Mouse (Mus musculus): Measurements from ENCODE around the gene Gjb1. TPM values are rescaled to one million over a fixed set of nuclear protein-coding genes. Genes with fewer than 3 reads are reported as not detected.
A peak's percentile ranks its signal among the peaks of the same experiment; 100 is the strongest.

Gjb1 gene
- polyA plus RNA-seq, 1 experiment = 4.7 TPM

GRCm38 (mm10) chrX:101420700-101421095, 44.5 kb downstream of the Gjb1 start, which contains the start of gene Zmym3:
TSS of gene Zmym3 (minus strand) at chrX:101420849.
- TF ChIP-seq POLR2A (IDR thresholded peaks at IDR 0.05; ENCODE audit: borderline replicate concordance, control insufficient read depth, low read depth, low read length) (no peak), CTCF (IDR thresholded peaks at IDR 0.05; ENCODE audit: control insufficient read depth, insufficient read depth, low read length) (no peak)
- H3K27ac ChIP-seq (ENCODE audit: control insufficient read depth, insufficient read depth, low read depth, low read length, poor library complexity) = no peak within 1 kb of the TSS
- 36% methylated on average over 4 of the region's 4 CpGs for WGBS
- H3K4me1 ChIP-seq (ENCODE audit: control insufficient read depth, insufficient read depth, low read length) = no peaks in the 10 kb centered on the region
- peak within 1 kb of the TSS; percentile 81 for H3K4me3 ChIP-seq (replicated peaks; ENCODE audit: control insufficient read depth, low read depth, low read length)

DNA sequence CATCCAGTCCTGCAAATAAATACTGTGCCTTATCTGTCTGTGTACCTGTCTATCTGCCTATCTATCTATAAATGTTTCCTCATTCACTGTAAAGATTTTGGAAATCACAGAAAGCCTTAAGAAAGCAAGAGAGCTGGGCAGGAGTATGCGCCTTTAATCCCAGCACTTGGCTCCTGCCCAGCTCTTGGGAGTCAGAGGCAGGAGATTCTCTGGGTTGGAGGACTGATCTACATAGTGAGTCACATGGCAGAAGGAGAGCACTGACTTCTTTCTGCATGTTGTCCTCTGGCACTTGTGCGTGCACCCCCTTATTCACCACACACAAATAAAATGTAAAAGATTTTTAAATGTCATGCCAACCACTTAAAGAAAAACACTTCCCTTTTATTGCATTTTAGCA, 47.3 kb downstream of the Gjb1 start:
- Histone ChIP-seq H3K4me1 (ENCODE audit: control insufficient read depth, insufficient read depth, low read length) (no peaks in the 10 kb centered on the region), H3K27ac (ENCODE audit: control insufficient read depth, insufficient read depth, low read depth, low read length, poor library complexity) (no peak overlapping the region), H3K4me3 (replicated peaks; ENCODE audit: control insufficient read depth, low read depth, low read length) (no peak overlapping the region)
- TF ChIP-seq CTCF (IDR thresholded peaks at IDR 0.05; ENCODE audit: control insufficient read depth, insufficient read depth, low read length) (no peak), POLR2A (IDR thresholded peaks at IDR 0.05; ENCODE audit: borderline replicate concordance, control insufficient read depth, low read depth, low read length) (no peak)
- 89% methylated on average over 2 of the region's 2 CpGs for WGBS

DNA sequence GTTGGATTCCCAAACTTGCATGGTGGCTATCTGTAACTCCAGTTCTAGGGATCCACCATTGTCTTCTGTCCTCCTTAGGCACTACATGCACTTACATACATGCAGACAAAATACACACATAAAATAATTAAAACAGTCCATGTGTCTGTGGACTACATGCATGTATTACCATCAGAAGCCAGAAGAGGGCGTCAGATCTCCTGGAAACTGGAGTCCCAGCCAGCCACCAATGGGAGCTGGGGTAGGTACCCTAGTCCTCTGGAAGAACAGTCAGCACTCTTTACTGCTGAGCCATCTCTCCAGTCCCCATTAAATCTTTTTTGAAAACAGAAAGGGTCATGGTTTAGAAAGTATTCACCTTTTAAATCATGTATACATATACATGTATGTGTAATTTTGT, 51.6 kb downstream of the Gjb1 start:
- 0% methylated on average over 1 of the region's 1 CpGs for WGBS

GRCm38 (mm10) chrX:101428785-101429141, 52.6 kb downstream of the Gjb1 start:
- WGBS = 24% methylated on average over 7 of the region's 7 CpGs
- Histone ChIP-seq H3K27ac (ENCODE audit: control insufficient read depth, insufficient read depth, low read depth, low read length, poor library complexity) (peak overlapping the region; percentile 92; the same call in 1 of the 2 replicates), H3K4me3 (replicated peaks; ENCODE audit: control insufficient read depth, low read depth, low read length) (peak overlapping the region; percentile 77), H3K4me1 (ENCODE audit: control insufficient read depth, insufficient read depth, low read length) (no peaks in the 10 kb centered on the region)
- TF ChIP-seq POLR2A (IDR thresholded peaks at IDR 0.05; ENCODE audit: borderline replicate concordance, control insufficient read depth, low read depth, low read length) (no peak), CTCF (IDR thresholded peaks at IDR 0.05; ENCODE audit: control insufficient read depth, insufficient read depth, low read length) (no peak)

More for the DNA sequence above, 51.6 kb downstream of the Gjb1 start:
- no peak overlapping the region for H3K27ac ChIP-seq (ENCODE audit: control insufficient read depth, insufficient read depth, low read depth, low read length, poor library complexity)
- no peaks in the 10 kb centered on the region for H3K4me1 ChIP-seq (ENCODE audit: control insufficient read depth, insufficient read depth, low read length)
- no peak overlapping the region for H3K4me3 ChIP-seq (replicated peaks; ENCODE audit: control insufficient read depth, low read depth, low read length)
- TF ChIP-seq POLR2A (IDR thresholded peaks at IDR 0.05; ENCODE audit: borderline replicate concordance, control insufficient read depth, low read depth, low read length) (no peak), CTCF (IDR thresholded peaks at IDR 0.05; ENCODE audit: control insufficient read depth, insufficient read depth, low read length) (peak; percentile 31; the same call in 1 of the 2 replicates)

DNA sequence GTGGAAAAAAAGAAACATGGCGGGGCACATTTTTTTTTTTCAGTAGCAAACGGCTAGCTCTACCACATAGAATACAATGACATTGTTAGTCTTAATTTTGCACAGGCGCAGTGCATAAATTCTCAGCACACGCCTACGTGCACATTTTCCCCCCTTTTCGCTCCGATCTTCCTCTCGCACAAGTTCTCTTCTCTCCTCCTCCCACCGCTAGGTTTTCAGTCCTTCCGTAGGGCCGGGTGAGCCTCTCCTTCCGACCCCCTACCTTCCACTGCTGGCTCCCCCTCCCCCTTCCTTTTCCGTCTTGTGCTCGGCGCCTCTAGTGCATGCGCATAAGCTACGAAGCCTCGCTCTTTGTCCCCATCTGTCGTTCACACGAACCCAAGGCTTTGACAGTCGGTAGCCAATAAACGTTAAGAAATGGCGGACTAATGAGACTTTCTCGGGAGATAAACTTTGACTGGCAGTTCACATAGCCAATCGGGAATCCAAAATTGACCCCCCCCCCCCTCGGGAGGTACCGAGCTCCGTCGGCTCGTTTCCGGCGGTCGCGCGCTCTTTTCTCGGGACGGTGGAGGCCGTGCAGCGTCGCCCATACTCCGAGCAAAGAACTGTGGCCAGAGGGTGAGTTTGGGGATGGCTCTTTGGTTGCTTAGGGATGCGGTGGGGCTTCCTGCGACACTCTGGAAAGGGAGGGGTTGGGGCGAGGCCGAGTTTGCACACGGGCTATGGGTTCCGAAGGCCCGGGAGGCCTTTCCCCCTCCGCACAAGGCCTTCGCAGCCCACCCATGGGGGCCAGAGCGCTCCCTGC, 53.2 kb downstream of the Gjb1 start, which contains the start of gene Nono:
Nono (plus strand) TSS at position 177 of the 808 bp plus-strand sequence.
- H3K4me3 ChIP-seq (replicated peaks; ENCODE audit: control insufficient read depth, low read depth, low read length) = peak within 1 kb of the TSS; percentile 88
- 15% methylated on average over 49 of the region's 51 CpGs for WGBS
- peak within 1 kb of the TSS; percentile 92 for H3K27ac ChIP-seq (ENCODE audit: control insufficient read depth, insufficient read depth, low read depth, low read length, poor library complexity)
- no peaks in the 10 kb centered on the region for H3K4me1 ChIP-seq (ENCODE audit: control insufficient read depth, insufficient read depth, low read length)
- TF ChIP-seq POLR2A (IDR thresholded peaks at IDR 0.05; ENCODE audit: borderline replicate concordance, control insufficient read depth, low read depth, low read length) = 0 out of 2 replicates have a peak, but pooled peaks have one; percentile 25
- TF ChIP-seq CTCF (IDR thresholded peaks at IDR 0.05; ENCODE audit: control insufficient read depth, insufficient read depth, low read length) = no peak

- peak overlapping the region; percentile 89 for H3K27ac ChIP-seq (ENCODE audit: control insufficient read depth, insufficient read depth, low read depth, low read length, poor library complexity)
- H3K4me3 ChIP-seq (replicated peaks; ENCODE audit: control insufficient read depth, low read depth, low read length) = peak overlapping the region; percentile 88
- no peak for TF ChIP-seq CTCF (IDR thresholded peaks at IDR 0.05; ENCODE audit: control insufficient read depth, insufficient read depth, low read length)
- TF ChIP-seq POLR2A (IDR thresholded peaks at IDR 0.05; ENCODE audit: borderline replicate concordance, control insufficient read depth, low read depth, low read length) = no peak
- 24% methylated on average over 14 of the region's 14 CpGs for WGBS
- no peaks in the 10 kb centered on the region for H3K4me1 ChIP-seq (ENCODE audit: control insufficient read depth, insufficient read depth, low read length)
Observed at GRCm38 (mm10) chrX:101429976-101430375, 53.8 kb downstream of the Gjb1 start.

Other genes with a start within 250 kb of the Gjb1 start
- 15.2 and 23.3 TPM in 2 replicates for gene Snx12, start 153.8 kb upstream of the Gjb1 start, polyA plus RNA-seq (2011; ENCODE audit: insufficient read depth, insufficient read length, low replicate concordance, missing spikeins)
- 20.9 and 23.4 TPM in 2 replicates for gene Foxo4, start 121.8 kb upstream of the Gjb1 start, polyA plus RNA-seq (2011; ENCODE audit: insufficient read depth, insufficient read length, low replicate concordance, missing spikeins)
- not detected in 2 replicates for gene Gm614, start 112.4 kb upstream of the Gjb1 start, polyA plus RNA-seq (2011; ENCODE audit: insufficient read depth, insufficient read length, low replicate concordance, missing spikeins)
- gene Il2rg, start 108.1 kb upstream of the Gjb1 start, polyA plus RNA-seq (2011; ENCODE audit: insufficient read depth, insufficient read length, low replicate concordance, missing spikeins) = 12.4 and 32.4 TPM in 2 replicates
- not detected in 2 replicates for gene Gm20489, start 107.4 kb upstream of the Gjb1 start, polyA plus RNA-seq (2011; ENCODE audit: insufficient read depth, insufficient read length, low replicate concordance, missing spikeins)
- gene Med12, start 102.3 kb upstream of the Gjb1 start, polyA plus RNA-seq (2011; ENCODE audit: insufficient read depth, insufficient read length, low replicate concordance, missing spikeins) = 122 and 196 TPM in 2 replicates
- gene Nlgn3, start 77.2 kb upstream of the Gjb1 start, polyA plus RNA-seq (2011; ENCODE audit: insufficient read depth, insufficient read length, low replicate concordance, missing spikeins) = 2.1 TPM in 1 of 2 replicates, not detected in the other
- 9.3 and 26.9 TPM in 2 replicates for gene Zmym3, start 44.5 kb downstream of the Gjb1 start, polyA plus RNA-seq (2011; ENCODE audit: insufficient read depth, insufficient read length, low replicate concordance, missing spikeins)
- gene Nono, start 52.9 kb downstream of the Gjb1 start, polyA plus RNA-seq (2011; ENCODE audit: insufficient read depth, insufficient read length, low replicate concordance, missing spikeins) = 112 and 164 TPM in 2 replicates
- 2.4 and 4.1 TPM in 2 replicates for gene Itgb1bp2, start 72.7 kb downstream of the Gjb1 start, polyA plus RNA-seq (2011; ENCODE audit: insufficient read depth, insufficient read length, low replicate concordance, missing spikeins)
- gene Taf1, start 156.4 kb downstream of the Gjb1 start, polyA plus RNA-seq (2011; ENCODE audit: insufficient read depth, insufficient read length, low replicate concordance, missing spikeins) = 16.0 and 30.3 TPM in 2 replicates

All from bone marrow, adult 2 months (tissue).